Mouse (Mus musculus) limb, embryonic 13.5 days (tissue): ENCODE measurements at regions not wholly inside any gene's neighbourhood (a gene's known extent, or its start where the extent isn't known, plus 50 kb on each side); places are given as distances from the start of the nearest gene placed in this dataset.

Experiments
- ATAC-seq: fragments of 200-750 bp; cut with Nextera tagmentation; 2 replicates; pipeline ENCODE4 v1.8.0; 2017; ENCODE audit warnings: low read depth, moderate number of reproducible peaks, moderate TSS enrichment; ENCODE audit not compliant: low FRiP score
- H3K27ac ChIP-seq: fragments of 300-500 bp; sonication (generic); 2 replicates; pipeline ENCODE4 v1.5.1; 2015; ENCODE audit warnings: inconsistent platforms, mild to moderate bottlenecking, moderate library complexity
- H3K27me3 ChIP-seq: fragments of 300-500 bp; sonication (generic); 2 replicates; pipeline ENCODE4 v1.6.1; 2015; ENCODE audit warnings: mild to moderate bottlenecking, inconsistent platforms
- H3K36me3 ChIP-seq: fragments of 300-500 bp; sonication (generic); 2 replicates; pipeline ENCODE4 v1.6.1; 2015; ENCODE audit warnings: inconsistent platforms, mild to moderate bottlenecking, moderate library complexity
- H3K4me1 ChIP-seq: fragments of 300-500 bp; sonication (generic); 2 replicates; pipeline ENCODE4 v1.6.1; 2015; ENCODE audit warnings: inconsistent platforms
- H3K4me2 ChIP-seq: fragments of 300-500 bp; sonication (generic); replicated peaks from 2 replicates; pipeline ENCODE4 v1.6.1; 2015; ENCODE audit warnings: inconsistent platforms, mild to moderate bottlenecking, moderate library complexity
- H3K4me3 ChIP-seq: fragments of 300-500 bp; sonication (generic); 2 replicates; pipeline ENCODE4 v1.5.1; 2015; ENCODE audit warnings: moderate library complexity, mild to moderate bottlenecking, inconsistent platforms
- H3K9ac ChIP-seq: fragments of 300-500 bp; sonication (generic); 2 replicates; pipeline ENCODE4 v1.6.1; 2015; ENCODE audit warnings: mild to moderate bottlenecking, inconsistent platforms
- H3K9me3 ChIP-seq: fragments of 300-500 bp; sonication (generic); 2 replicates; pipeline ENCODE4 v1.6.1; 2016; ENCODE audit warnings: inconsistent platforms
- WGBS: fragments of 180-500 bp; shearing (Covaris S2); methylation state at CpG from one replicate; pipeline ENCODE4 v1.1.7; 2015; 5-methylcytosine and 5-hydroxymethylcytosine counted together

GRCm38 (mm10) chr6:140192526-140192925 lies 151.3 kb upstream of the Plcz1 start:
- Histone ChIP-seq H3K9me3 (no peaks in the 10 kb centered on the region), H3K4me3 (no peak overlapping the region), H3K4me1 (peaks cover 15% of the 10 kb centered on the region; the same call in 1 of the 2 replicates), H3K27me3 (no peaks in the 10 kb centered on the region), H3K9ac (no peak overlapping the region), H3K36me3 (no peaks in the 10 kb centered on the region), H3K4me2 (no peak overlapping the region), H3K27ac (no peak overlapping the region)
- ATAC-seq = no peak
- WGBS = 83% methylated on average over 17 of the region's 17 CpGs

GRCm38 (mm10) chr6:140191341-140191740 lies 150.1 kb upstream of the Plcz1 start:
- WGBS = 69% methylated on average over 4 of the region's 4 CpGs
- Histone ChIP-seq H3K4me1 (peaks cover 24% of the 10 kb centered on the region; the same call in 1 of the 2 replicates), H3K27ac (no peak overlapping the region), H3K4me2 (no peak overlapping the region), H3K27me3 (no peaks in the 10 kb centered on the region), H3K9ac (no peak overlapping the region), H3K4me3 (no peak overlapping the region), H3K9me3 (no peaks in the 10 kb centered on the region), H3K36me3 (no peaks in the 10 kb centered on the region)
- ATAC-seq = no peak

- no peak overlapping the region for H3K27ac ChIP-seq
- no peak for ATAC-seq
- peaks cover 24% of the 10 kb centered on the region; the same call in 1 of the 2 replicates for H3K4me1 ChIP-seq
- no peaks in the 10 kb centered on the region for H3K27me3 ChIP-seq
- no peak overlapping the region for H3K4me3 ChIP-seq
- no peaks in the 10 kb centered on the region for H3K9me3 ChIP-seq
- H3K9ac ChIP-seq = no peak overlapping the region
- H3K4me2 ChIP-seq = no peak overlapping the region
- H3K36me3 ChIP-seq = no peaks in the 10 kb centered on the region
- 90% methylated on average over 9 of the region's 9 CpGs for WGBS
Observed at GRCm38 (mm10) chr6:140189601-140190000, 148.3 kb upstream of the Plcz1 start.

- H3K9me3 ChIP-seq = no peaks in the 10 kb centered on the region
- no peak overlapping the region for H3K9ac ChIP-seq
- no peaks in the 10 kb centered on the region for H3K36me3 ChIP-seq
- H3K4me2 ChIP-seq = no peak overlapping the region
- H3K27ac ChIP-seq = no peak overlapping the region
- 0 out of 2 replicates have a peak, but pooled peaks cover 8% of the 10 kb centered on the region for H3K4me1 ChIP-seq
- 82% methylated on average over 3 of the region's 3 CpGs for WGBS
- H3K27me3 ChIP-seq = no peaks in the 10 kb centered on the region
- no peak for ATAC-seq
- no peak overlapping the region for H3K4me3 ChIP-seq
Observed at GRCm38 (mm10) chr6:140187733-140188132, 146.5 kb upstream of the Plcz1 start.

- Histone ChIP-seq H3K9me3 (no peaks in the 10 kb centered on the region), H3K27ac (no peak overlapping the region), H3K36me3 (no peaks in the 10 kb centered on the region), H3K9ac (no peak overlapping the region), H3K4me3 (no peak overlapping the region), H3K4me1 (0 out of 2 replicates have a peak, but pooled peaks cover 8% of the 10 kb centered on the region), H3K27me3 (no peaks in the 10 kb centered on the region), H3K4me2 (no peak overlapping the region)
- no peak for ATAC-seq
- 27% methylated on average over 6 of the region's 6 CpGs for WGBS
Observed at GRCm38 (mm10) chr6:140187106-140187505, 145.8 kb upstream of the Plcz1 start.

GRCm38 (mm10) chr6:140179999-140180398 lies 138.7 kb upstream of the Plcz1 start:
- 84% methylated on average over 4 of the region's 4 CpGs for WGBS
- Histone ChIP-seq H3K27ac (no peak overlapping the region), H3K4me2 (no peak overlapping the region), H3K36me3 (no peaks in the 10 kb centered on the region), H3K4me3 (no peak overlapping the region), H3K4me1 (no peaks in the 10 kb centered on the region), H3K27me3 (no peaks in the 10 kb centered on the region), H3K9me3 (no peaks in the 10 kb centered on the region), H3K9ac (no peak overlapping the region)
- no peak for ATAC-seq

GRCm38 (mm10) chr6:140178425-140179193 lies 137.4 kb upstream of the Plcz1 start:
- H3K4me3 ChIP-seq = no peak overlapping the region
- H3K27me3 ChIP-seq = no peaks in the 10 kb centered on the region
- no peaks in the 10 kb centered on the region for H3K4me1 ChIP-seq
- H3K9me3 ChIP-seq = no peaks in the 10 kb centered on the region
- 77% methylated on average over 12 of the region's 12 CpGs for WGBS
- no peak overlapping the region for H3K9ac ChIP-seq
- H3K4me2 ChIP-seq = no peak overlapping the region
- ATAC-seq = no peak
- no peak overlapping the region for H3K27ac ChIP-seq
- H3K36me3 ChIP-seq = no peaks in the 10 kb centered on the region

GRCm38 (mm10) chr6:140172716-140173115 lies 131.5 kb upstream of the Plcz1 start:
- no peak overlapping the region for H3K4me2 ChIP-seq
- 92% methylated on average over 9 of the region's 9 CpGs for WGBS
- H3K27me3 ChIP-seq = no peaks in the 10 kb centered on the region

GRCm38 (mm10) chr6:140169836-140170235 lies 128.6 kb upstream of the Plcz1 start:
- 95% methylated on average over 3 of the region's 3 CpGs for WGBS
- ATAC-seq = no peak
- no peaks in the 10 kb centered on the region for H3K9me3 ChIP-seq
- no peaks in the 10 kb centered on the region for H3K27me3 ChIP-seq
- H3K27ac ChIP-seq = no peak overlapping the region
- H3K36me3 ChIP-seq = no peaks in the 10 kb centered on the region
- H3K4me1 ChIP-seq = peaks cover 5% of the 10 kb centered on the region; the same call in 1 of the 2 replicates
- no peak overlapping the region for H3K4me2 ChIP-seq
- no peak overlapping the region for H3K9ac ChIP-seq
- no peak overlapping the region for H3K4me3 ChIP-seq

More at GRCm38 (mm10) chr6:140172716-140173115, 131.5 kb upstream of the Plcz1 start:
- Histone ChIP-seq H3K27ac (no peak overlapping the region), H3K9ac (no peak overlapping the region), H3K4me1 (no peaks in the 10 kb centered on the region), H3K4me3 (no peak overlapping the region), H3K36me3 (no peaks in the 10 kb centered on the region), H3K9me3 (no peaks in the 10 kb centered on the region)
- no peak for ATAC-seq

GRCm38 (mm10) chr6:140167182-140167581 lies 125.9 kb upstream of the Plcz1 start:
- H3K27me3 ChIP-seq = no peaks in the 10 kb centered on the region
- no peak overlapping the region for H3K9ac ChIP-seq
- H3K36me3 ChIP-seq = no peaks in the 10 kb centered on the region
- H3K4me1 ChIP-seq = peaks cover 9% of the 10 kb centered on the region
- H3K27ac ChIP-seq = no peak overlapping the region
- no peak overlapping the region for H3K4me3 ChIP-seq
- ATAC-seq = no peak
- WGBS = 85% methylated on average over 4 of the region's 4 CpGs
- H3K9me3 ChIP-seq = no peaks in the 10 kb centered on the region
- H3K4me2 ChIP-seq = no peak overlapping the region

- Histone ChIP-seq H3K4me1 (peaks cover 25% of the 10 kb centered on the region), H3K27me3 (0 out of 2 replicates have a peak, but pooled peaks cover 2% of the 10 kb centered on the region), H3K4me2 (no peak overlapping the region), H3K9me3 (no peaks in the 10 kb centered on the region), H3K9ac (no peak overlapping the region), H3K36me3 (no peaks in the 10 kb centered on the region), H3K27ac (no peak overlapping the region), H3K4me3 (no peak overlapping the region)
- whole genome bisulfite sequencing = 50% methylated on average over 5 of the region's 5 CpGs
- no peak for ATAC-seq
Observed at GRCm38 (mm10) chr6:140162729-140163128, 121.5 kb upstream of the Plcz1 start.

GRCm38 (mm10) chr6:140161482-140161881 lies 120.2 kb upstream of the Plcz1 start:
- no peaks in the 10 kb centered on the region for H3K9me3 ChIP-seq
- 0 out of 2 replicates have a peak overlapping the region, but pooled peaks have one; percentile 19 for H3K9ac ChIP-seq
- peaks cover 20% of the 10 kb centered on the region for H3K4me1 ChIP-seq
- no peak overlapping the region for H3K4me3 ChIP-seq
- 58% methylated on average over 4 of the region's 4 CpGs for WGBS
- H3K4me2 ChIP-seq = peak overlapping the region; percentile 31
- no peaks in the 10 kb centered on the region for H3K36me3 ChIP-seq
- peak overlapping the region; percentile 44; the same call in 1 of the 2 replicates for H3K27ac ChIP-seq
- ATAC-seq = no peak
- H3K27me3 ChIP-seq = 0 out of 2 replicates have a peak, but pooled peaks cover 2% of the 10 kb centered on the region
